8 mouse cellular contexts compared by ENCODE assay signal in the genomic region with DNA sequence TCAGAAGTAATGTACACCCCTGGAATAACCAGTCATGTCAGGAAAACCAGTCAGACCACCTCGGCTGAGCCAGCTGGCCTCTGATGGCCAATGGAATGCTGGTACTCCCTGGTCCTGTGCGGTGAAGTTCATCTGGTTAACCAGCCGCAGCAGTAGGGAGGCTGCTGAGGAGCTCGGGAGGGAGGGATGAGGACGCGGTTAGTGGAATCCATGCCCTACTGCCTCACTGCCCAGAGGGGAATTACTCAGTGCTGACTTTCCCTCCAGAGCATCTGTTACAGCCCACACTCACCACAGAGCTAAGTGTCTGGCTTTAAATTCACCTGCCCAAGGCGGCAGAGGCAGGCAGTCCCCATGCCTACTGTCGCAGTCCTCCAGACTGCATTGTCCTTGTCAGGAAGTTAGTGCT. TPM values are rescaled to one million over a fixed set of nuclear protein-coding genes. Genes with fewer than 3 reads are reported as not detected.
A peak's percentile ranks its signal among the peaks of the same experiment; 100 is the strongest.
DNase-seq lines count a peak whose midpoint lies in the region; ATAC-seq lines count a peak whose summit lies in the region.

No protein-coding gene starts in this region.

- no peaks in the 10 kb centered on the region for H3K27me3 ChIP-seq in hindbrain, embryonic 10.5 days (ENCODE audit: insufficient read depth, poor library complexity, severe bottlenecking)
- H3K27me3 ChIP-seq in limb, embryonic 12.5 days = no peaks in the 10 kb centered on the region
- no peaks in the 10 kb centered on the region for H3K27me3 ChIP-seq in neural tube, embryonic 13.5 days

- ATAC-seq in cerebellum, adult (ENCODE audit: insufficient number of reproducible peaks, low FRiP score, low TSS enrichment) = peak; percentile 47; the same call in 1 of the 2 replicates
- ATAC-seq in limb, embryonic 12.5 days (ENCODE audit: insufficient number of reproducible peaks, insufficient read depth, low FRiP score, low TSS enrichment, low read depth) = peak; percentile 64; the same call in 1 of the 2 replicates
- 0 out of 2 replicates have a peak, but pooled peaks have one; percentile 51 for ATAC-seq in neural tube, embryonic 13.5 days (ENCODE audit: low read depth)

- H3K4me2 ChIP-seq in limb, embryonic 12.5 days = no peak overlapping the region
- H3K4me2 ChIP-seq in neural tube, embryonic 13.5 days = no peak overlapping the region

- H3K27ac ChIP-seq in hindbrain, embryonic 10.5 days = peak overlapping the region; percentile 62; the same call in 1 of the 2 replicates
- H3K27ac ChIP-seq in limb, embryonic 12.5 days = peak overlapping the region; percentile 53; the same call in 1 of the 2 replicates
- peak overlapping the region; percentile 59 for H3K27ac ChIP-seq in neural tube, embryonic 13.5 days (replicated peaks)

- no peak for DNase-seq in cerebellum, adult 9-10 months
- peak; percentile 94 for DNase-seq in Muller cell, postnatal 12 days (ENCODE audit: inconsistent ontology term)
- peak; percentile 60 for DNase-seq in hindbrain, embryonic 10.5 days (ENCODE audit: low spot score)
- no peak for DNase-seq in gastrocnemius, adult 18-20 months (ENCODE audit: low spot score)
- DNase-seq in cerebellum, postnatal 36 days = no peak

- no peaks in the 10 kb centered on the region for H3K9me3 ChIP-seq in hindbrain, embryonic 10.5 days
- no peaks in the 10 kb centered on the region for H3K9me3 ChIP-seq in limb, embryonic 12.5 days
- no peaks in the 10 kb centered on the region for H3K9me3 ChIP-seq in neural tube, embryonic 13.5 days

- H3K4me1 ChIP-seq in hindbrain, embryonic 10.5 days (replicated peaks) = peaks cover 38% of the 10 kb centered on the region
- H3K4me1 ChIP-seq in limb, embryonic 12.5 days (replicated peaks) = peaks cover 38% of the 10 kb centered on the region
- H3K4me1 ChIP-seq in neural tube, embryonic 13.5 days (replicated peaks) = peaks cover 50% of the 10 kb centered on the region

- no peak overlapping the region for H3K4me3 ChIP-seq in hindbrain, embryonic 10.5 days
- H3K4me3 ChIP-seq in limb, embryonic 12.5 days (replicated peaks) = no peak overlapping the region
- no peak overlapping the region for H3K4me3 ChIP-seq in neural tube, embryonic 13.5 days

- H3K36me3 ChIP-seq in hindbrain, embryonic 10.5 days = no peaks in the 10 kb centered on the region
- no peaks in the 10 kb centered on the region for H3K36me3 ChIP-seq in limb, embryonic 12.5 days
- no peaks in the 10 kb centered on the region for H3K36me3 ChIP-seq in neural tube, embryonic 13.5 days

- no peak overlapping the region for H3K9ac ChIP-seq in limb, embryonic 12.5 days (replicated peaks)
- 0 out of 2 replicates have a peak overlapping the region, but pooled peaks have one; percentile 22 for H3K9ac ChIP-seq in neural tube, embryonic 13.5 days

- WGBS in hindbrain, embryonic 10.5 days = 33% methylated on average over 8 of the region's 8 CpGs
- 25% methylated on average over 8 of the region's 8 CpGs for WGBS in limb, embryonic 12.5 days
- 23% methylated on average over 8 of the region's 8 CpGs for WGBS in neural tube, embryonic 13.5 days

RNA-seq across cellular contexts. Expression of a gene that starts 51.2 kb away (rescaled TPM):
- 17.6 and 18.9 TPM in 2 replicates for polyA plus RNA-seq in hindbrain, embryonic 10.5 days (2016; fragmentation: Nextera tagmentation; extraction: Ambion mirVana)
- polyA plus RNA-seq in limb, embryonic 12.5 days (2016; fragmentation: Nextera tagmentation; extraction: Ambion mirVana) = 14.3 and 15.9 TPM in 2 replicates
- polyA plus RNA-seq in neural tube, embryonic 13.5 days (2015; fragmentation: Nextera tagmentation; extraction: Ambion mirVana) = 18.4 and 18.5 TPM in 2 replicates
- total RNA-seq in gastrocnemius, adult 18-20 months (2021) = 1 to 10 TPM; 5.3 to 5.7 TPM

Comparison
In these comparisons a context has a peak if more than half of its experiments do, and no peak if none do; other contexts are left out.
1. DNase-seq: peak in Muller cell, postnatal 12 days (single experiment) and hindbrain, embryonic 10.5 days (single experiment); none in cerebellum, adult 9-10 months (single experiment), gastrocnemius, adult 18-20 months (single experiment) and cerebellum, postnatal 36 days (0 of 2).
2. Peak in every context shown above with its lines, with median percentiles within 50 percentile points of each other: ATAC-seq and H3K27ac ChIP-seq.